Mouse (Mus musculus): ENCODE data around the gene Ghdc. TPM values are rescaled to one million over a fixed set of nuclear protein-coding genes. Genes with fewer than 3 reads are reported as not detected.

Gene Ghdc
- polyA plus RNA-seq, 1 experiment: not detected

GRCm38 (mm10) chr11:100719893-100720292, 50.9 kb downstream of the Ghdc start:
- 76% methylated on average over 11 of the region's 11 CpGs for WGBS
- peaks cover 42% of the 10 kb centered on the region for H3K4me1 ChIP-seq (ENCODE audit: control insufficient read depth, insufficient read depth, low read length)
- TF ChIP-seq CTCF (IDR thresholded peaks at IDR 0.05; ENCODE audit: insufficient read depth, low read depth, low read length) (no peak), POLR2A (IDR thresholded peaks at IDR 0.05; ENCODE audit: insufficient read depth, low read depth, low read length) (no peak)
- H3K27ac ChIP-seq (ENCODE audit: insufficient read depth, low read depth, low read length): peak overlapping the region; percentile 22
- H3K4me3 ChIP-seq (ENCODE audit: insufficient read depth, low read depth, low read length): no peak overlapping the region

GRCm38 (mm10) chr11:100719312-100719711, 51.4 kb downstream of the Ghdc start:
- TF ChIP-seq POLR2A (IDR thresholded peaks at IDR 0.05; ENCODE audit: insufficient read depth, low read depth, low read length) (no peak), CTCF (IDR thresholded peaks at IDR 0.05; ENCODE audit: insufficient read depth, low read depth, low read length) (no peak)
- WGBS: 27% methylated on average over 3 of the region's 3 CpGs
- Histone ChIP-seq H3K4me1 (ENCODE audit: control insufficient read depth, insufficient read depth, low read length) (peaks cover 46% of the 10 kb centered on the region), H3K27ac (ENCODE audit: insufficient read depth, low read depth, low read length) (peak overlapping the region; percentile 22; the same call in 1 of the 2 replicates), H3K4me3 (ENCODE audit: insufficient read depth, low read depth, low read length) (no peak overlapping the region)

- H3K27ac ChIP-seq (ENCODE audit: insufficient read depth, low read depth, low read length): peak overlapping the region; percentile 81
- TF ChIP-seq CTCF (IDR thresholded peaks at IDR 0.05; ENCODE audit: insufficient read depth, low read depth, low read length): no peak
- TF ChIP-seq POLR2A (IDR thresholded peaks at IDR 0.05; ENCODE audit: insufficient read depth, low read depth, low read length): no peak
These were observed 51.9 kb downstream of the Ghdc start for GRCm38 (mm10) chr11:100718866-100719265.

GRCm38 (mm10) chr11:100718462-100718861, 52.3 kb downstream of the Ghdc start:
- Histone ChIP-seq H3K4me3 (ENCODE audit: insufficient read depth, low read depth, low read length) (no peak overlapping the region), H3K4me1 (ENCODE audit: control insufficient read depth, insufficient read depth, low read length) (peaks cover 54% of the 10 kb centered on the region), H3K27ac (ENCODE audit: insufficient read depth, low read depth, low read length) (no peak overlapping the region)
- TF ChIP-seq POLR2A (IDR thresholded peaks at IDR 0.05; ENCODE audit: insufficient read depth, low read depth, low read length) (no peak), CTCF (IDR thresholded peaks at IDR 0.05; ENCODE audit: insufficient read depth, low read depth, low read length) (no peak)
- WGBS: 84% methylated on average over 7 of the region's 7 CpGs

More at GRCm38 (mm10) chr11:100718866-100719265, 51.9 kb downstream of the Ghdc start:
- 56% methylated on average over 4 of the region's 4 CpGs for WGBS
- Histone ChIP-seq H3K4me3 (ENCODE audit: insufficient read depth, low read depth, low read length) (no peak overlapping the region), H3K4me1 (ENCODE audit: control insufficient read depth, insufficient read depth, low read length) (peaks cover 50% of the 10 kb centered on the region)

GRCm38 (mm10) chr11:100716649-100717048, 54.1 kb downstream of the Ghdc start:
- no peak overlapping the region for H3K4me3 ChIP-seq (ENCODE audit: insufficient read depth, low read depth, low read length)
- no peak for TF ChIP-seq POLR2A (IDR thresholded peaks at IDR 0.05; ENCODE audit: insufficient read depth, low read depth, low read length)
- TF ChIP-seq CTCF (IDR thresholded peaks at IDR 0.05; ENCODE audit: insufficient read depth, low read depth, low read length): no peak
- 77% methylated on average over 3 of the region's 3 CpGs for WGBS
- H3K4me1 ChIP-seq (ENCODE audit: control insufficient read depth, insufficient read depth, low read length): peaks cover 55% of the 10 kb centered on the region
- no peak overlapping the region for H3K27ac ChIP-seq (ENCODE audit: insufficient read depth, low read depth, low read length)

Other genes starting within 250 kb of the Ghdc start
- gene Acly, start 243.0 kb downstream of the Ghdc start, polyA plus RNA-seq (2012; ENCODE audit: insufficient read depth, insufficient read length, low replicate concordance, missing spikeins): not detected in 2 replicates
- gene Ttc25, start 225.3 kb downstream of the Ghdc start, polyA plus RNA-seq (2012; ENCODE audit: insufficient read depth, insufficient read length, low replicate concordance, missing spikeins): not detected in 2 replicates
- gene Cnp, start 196.1 kb downstream of the Ghdc start, polyA plus RNA-seq (2012; ENCODE audit: insufficient read depth, insufficient read length, low replicate concordance, missing spikeins): not detected in 2 replicates
- not detected in 2 replicates for gene Nkiras2, start 151.7 kb downstream of the Ghdc start, polyA plus RNA-seq (2012; ENCODE audit: insufficient read depth, insufficient read length, low replicate concordance, missing spikeins)
- gene Dnajc7, start 150.8 kb downstream of the Ghdc start, polyA plus RNA-seq (2012; ENCODE audit: insufficient read depth, insufficient read length, low replicate concordance, missing spikeins): 670 TPM in 1 of 2 replicates, not detected in the other
- not detected in 2 replicates for gene Zfp385c, start 78.5 kb downstream of the Ghdc start, polyA plus RNA-seq (2012; ENCODE audit: insufficient read depth, insufficient read length, low replicate concordance, missing spikeins)
- gene Dhx58, start 66.7 kb downstream of the Ghdc start, polyA plus RNA-seq (2012; ENCODE audit: insufficient read depth, insufficient read length, low replicate concordance, missing spikeins): not detected in 2 replicates
- not detected in 2 replicates for gene Kat2a, start 58.5 kb downstream of the Ghdc start, polyA plus RNA-seq (2012; ENCODE audit: insufficient read depth, insufficient read length, low replicate concordance, missing spikeins)
- gene Hspb9, start 57.1 kb downstream of the Ghdc start, polyA plus RNA-seq (2012; ENCODE audit: insufficient read depth, insufficient read length, low replicate concordance, missing spikeins): not detected in 2 replicates
- not detected in 2 replicates for gene Rab5c, start 32.7 kb downstream of the Ghdc start, polyA plus RNA-seq (2012; ENCODE audit: insufficient read depth, insufficient read length, low replicate concordance, missing spikeins)
- not detected in 2 replicates for gene Kcnh4, start 11.0 kb downstream of the Ghdc start, polyA plus RNA-seq (2012; ENCODE audit: insufficient read depth, insufficient read length, low replicate concordance, missing spikeins)
- not detected in 2 replicates for gene Hcrt, start 8.0 kb downstream of the Ghdc start, polyA plus RNA-seq (2012; ENCODE audit: insufficient read depth, insufficient read length, low replicate concordance, missing spikeins)
- 121 TPM in 1 of 2 replicates, not detected in the other for gene Stat5b, start 79.8 kb upstream of the Ghdc start, polyA plus RNA-seq (2012; ENCODE audit: insufficient read depth, insufficient read length, low replicate concordance, missing spikeins)
- gene Stat5a, start 88.4 kb upstream of the Ghdc start, polyA plus RNA-seq (2012; ENCODE audit: insufficient read depth, insufficient read length, low replicate concordance, missing spikeins): not detected in 2 replicates
- gene Stat3, start 168.6 kb upstream of the Ghdc start, polyA plus RNA-seq (2012; ENCODE audit: insufficient read depth, insufficient read length, low replicate concordance, missing spikeins): not detected in 2 replicates
- gene Cavin1, start 199.9 kb upstream of the Ghdc start, polyA plus RNA-seq (2012; ENCODE audit: insufficient read depth, insufficient read length, low replicate concordance, missing spikeins): not detected in 2 replicates
- 524 TPM in 1 of 2 replicates, not detected in the other for gene Atp6v0a1, start 238.5 kb upstream of the Ghdc start, polyA plus RNA-seq (2012; ENCODE audit: insufficient read depth, insufficient read length, low replicate concordance, missing spikeins)